Mouse (Mus musculus): ENCODE measurements around the gene Frmd6. TPM values are rescaled to one million over a fixed set of nuclear protein-coding genes. Genes with fewer than 3 reads are reported as not detected.

Gene Frmd6
- total RNA-seq, 1 experiment from 2014 or later = 22.0 TPM

DNA sequence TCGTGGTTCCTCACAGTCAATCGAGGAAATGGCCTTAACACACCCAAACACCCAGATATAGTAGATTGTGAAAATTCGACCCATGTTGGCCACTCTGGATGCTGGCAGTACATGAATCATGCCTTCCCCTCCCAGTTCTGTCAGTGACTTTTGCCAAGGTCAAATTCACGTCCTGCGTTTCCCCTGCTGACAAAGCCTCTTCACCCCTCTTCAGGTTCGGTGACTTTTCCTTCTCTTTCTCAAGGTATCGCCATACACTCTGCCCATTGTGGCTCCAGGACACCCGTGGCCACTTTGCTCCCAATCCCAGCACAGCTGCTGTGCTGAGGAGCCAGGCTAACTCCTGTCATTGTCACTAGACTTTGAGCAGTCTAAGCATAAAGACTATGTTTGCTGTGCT is 24.0 kb upstream of the Frmd6 start:
- ATAC-seq (replicated peaks in 1 of 2; ENCODE audit: insufficient read depth in 1 of 2, low FRiP score in 2 of 2, low TSS enrichment in 1 of 2, low read depth in 1 of 2, poor library complexity in 2 of 2, severe bottlenecking in 2 of 2) = no peak

DNA sequence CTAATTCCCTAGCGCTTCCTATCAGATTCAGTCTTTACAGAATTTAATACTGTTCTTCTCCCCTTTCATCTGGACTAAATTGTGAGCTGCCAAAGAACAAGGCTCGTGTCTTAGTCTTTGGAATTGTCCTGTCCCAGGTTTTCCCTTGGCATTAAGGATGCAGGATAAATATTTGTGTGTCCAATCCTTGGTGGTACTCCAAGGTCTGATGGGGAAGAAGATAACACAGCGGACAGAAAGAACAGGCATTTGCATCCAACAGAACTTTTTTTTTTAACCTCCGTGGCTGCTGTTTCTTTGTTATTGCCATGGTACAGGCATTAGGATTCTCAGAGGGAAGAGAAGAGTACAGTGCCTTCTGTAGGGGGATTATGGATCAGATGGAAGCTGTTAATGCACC is 21.8 kb upstream of the Frmd6 start:
- no peak for ATAC-seq (replicated peaks in 1 of 2; ENCODE audit: insufficient read depth in 1 of 2, low FRiP score in 2 of 2, low TSS enrichment in 1 of 2, low read depth in 1 of 2, poor library complexity in 2 of 2, severe bottlenecking in 2 of 2)

DNA sequence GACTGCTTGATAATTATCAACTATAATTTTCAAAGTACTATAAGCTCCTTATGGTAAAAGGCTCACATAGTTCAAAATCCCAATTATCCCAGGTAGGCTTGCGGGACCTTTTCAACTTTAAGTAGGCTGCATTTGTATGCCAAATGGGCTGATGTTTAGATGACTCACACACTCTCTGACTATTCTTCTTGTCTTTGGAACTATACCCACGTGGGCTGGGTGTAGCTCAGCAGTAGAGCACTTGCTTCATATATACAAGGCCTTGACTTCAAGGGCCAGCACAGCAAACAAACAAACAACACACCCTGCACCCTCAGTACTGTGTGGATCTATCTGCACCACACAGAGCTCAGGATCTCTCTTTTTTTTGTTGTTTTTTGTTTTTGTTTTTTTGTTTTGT is 20.3 kb upstream of the Frmd6 start:
- no peak for ATAC-seq (replicated peaks in 1 of 2; ENCODE audit: insufficient read depth in 1 of 2, low FRiP score in 2 of 2, low TSS enrichment in 1 of 2, low read depth in 1 of 2, poor library complexity in 2 of 2, severe bottlenecking in 2 of 2)

DNA sequence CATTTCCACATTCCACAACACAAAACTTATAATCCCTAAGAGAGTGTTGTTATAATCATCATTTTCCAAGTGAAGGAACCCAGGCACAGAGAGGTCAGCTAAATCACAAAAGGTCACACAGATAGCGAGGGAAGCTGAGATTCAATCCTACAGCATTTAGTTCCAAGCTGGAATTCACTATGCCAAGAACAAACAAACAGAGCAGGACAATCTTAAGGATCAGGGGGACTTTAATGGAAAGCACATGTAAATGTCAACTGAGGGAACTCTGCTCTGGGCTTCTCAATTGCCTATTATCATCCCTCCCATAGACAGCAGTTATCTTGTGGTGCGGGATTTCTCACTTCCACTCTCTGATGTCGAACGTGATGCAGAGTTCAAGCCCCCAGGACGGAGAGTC is 17.8 kb upstream of the Frmd6 start:
- no peak for ATAC-seq (replicated peaks in 1 of 2; ENCODE audit: insufficient read depth in 1 of 2, low FRiP score in 2 of 2, low TSS enrichment in 1 of 2, low read depth in 1 of 2, poor library complexity in 2 of 2, severe bottlenecking in 2 of 2)

DNA sequence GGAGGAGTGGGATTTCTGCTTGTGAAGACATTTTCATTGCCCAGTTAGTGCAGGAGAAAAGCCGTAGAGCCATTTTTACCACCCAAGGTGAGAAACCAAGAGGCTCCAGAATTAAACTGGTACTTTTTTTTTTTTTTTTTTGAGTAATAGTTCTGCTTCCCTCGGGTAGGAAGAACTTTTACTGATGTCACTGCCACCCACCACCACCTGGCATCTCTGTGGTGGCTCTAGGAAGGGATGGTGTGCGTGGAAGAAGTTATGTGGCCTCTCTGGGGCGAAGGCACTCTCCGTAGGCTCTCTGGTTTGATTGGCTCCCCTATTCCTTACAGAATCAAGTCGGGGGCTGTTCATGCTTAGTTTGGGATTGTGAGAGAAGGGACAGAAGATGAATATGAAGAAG is 17.3 kb upstream of the Frmd6 start:
- no peak for ATAC-seq (replicated peaks in 1 of 2; ENCODE audit: insufficient read depth in 1 of 2, low FRiP score in 2 of 2, low TSS enrichment in 1 of 2, low read depth in 1 of 2, poor library complexity in 2 of 2, severe bottlenecking in 2 of 2)

DNA sequence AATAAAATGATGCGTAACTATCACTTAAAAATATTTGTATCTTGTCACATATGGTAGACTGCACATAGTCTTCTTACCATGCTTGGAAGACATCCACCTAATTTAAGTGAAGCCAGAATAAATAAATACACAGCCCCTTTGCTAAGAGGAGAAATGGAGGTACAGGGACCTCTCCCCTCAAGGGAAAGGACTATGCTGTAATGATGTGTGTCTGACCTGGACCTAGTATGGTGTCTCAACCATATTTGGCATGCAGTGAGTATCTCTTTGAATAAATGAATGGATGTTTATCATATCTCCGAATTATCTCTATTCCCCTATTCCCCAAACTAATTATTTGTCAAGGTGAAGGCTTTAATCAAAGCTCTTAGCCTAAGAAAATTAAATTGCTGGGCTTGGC is 15.4 kb upstream of the Frmd6 start:
- ATAC-seq (replicated peaks in 1 of 2; ENCODE audit: insufficient read depth in 1 of 2, low FRiP score in 2 of 2, low TSS enrichment in 1 of 2, low read depth in 1 of 2, poor library complexity in 2 of 2, severe bottlenecking in 2 of 2) = no peak

DNA sequence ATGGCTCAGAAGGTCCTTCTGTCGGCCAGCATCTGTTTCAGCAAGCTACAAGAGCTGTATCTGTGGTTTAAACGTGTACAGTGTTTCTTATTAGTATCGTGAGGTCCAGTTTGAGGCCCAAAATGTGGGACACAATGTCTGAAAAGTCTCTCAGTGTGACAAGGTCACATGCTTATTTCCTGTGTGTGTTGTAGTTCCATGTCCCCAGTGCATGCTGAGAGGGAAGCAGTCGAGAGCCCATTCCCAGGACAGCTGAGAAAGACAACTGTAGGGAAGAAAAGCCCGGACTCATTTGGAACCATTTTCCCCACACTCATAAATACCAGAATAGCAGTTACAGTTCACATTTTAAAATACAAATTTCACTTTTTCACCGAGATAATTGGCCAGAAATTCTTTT is 13.5 kb upstream of the Frmd6 start:
- no peak for ATAC-seq (replicated peaks in 1 of 2; ENCODE audit: insufficient read depth in 1 of 2, low FRiP score in 2 of 2, low TSS enrichment in 1 of 2, low read depth in 1 of 2, poor library complexity in 2 of 2, severe bottlenecking in 2 of 2)

DNA sequence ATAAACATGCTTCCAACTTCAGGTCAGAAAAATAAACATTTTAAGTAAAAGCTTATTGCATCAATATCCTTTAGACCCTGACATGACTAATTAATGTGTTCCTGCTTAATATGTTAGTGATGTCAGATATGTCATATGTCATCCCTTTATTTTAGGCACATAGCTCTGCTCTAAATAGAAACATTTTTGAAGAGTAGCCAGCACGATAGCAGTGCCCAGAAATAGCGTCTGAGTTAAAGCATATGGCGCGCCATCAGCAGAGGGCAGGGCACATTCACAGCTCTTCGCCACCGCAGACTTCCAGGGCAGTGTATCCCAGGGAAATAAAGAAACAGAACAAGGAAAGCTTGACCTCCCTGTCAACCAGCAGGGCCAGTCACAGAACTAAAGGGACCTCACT is 13.1 kb upstream of the Frmd6 start:
- no peak for ATAC-seq (replicated peaks in 1 of 2; ENCODE audit: insufficient read depth in 1 of 2, low FRiP score in 2 of 2, low TSS enrichment in 1 of 2, low read depth in 1 of 2, poor library complexity in 2 of 2, severe bottlenecking in 2 of 2)

DNA sequence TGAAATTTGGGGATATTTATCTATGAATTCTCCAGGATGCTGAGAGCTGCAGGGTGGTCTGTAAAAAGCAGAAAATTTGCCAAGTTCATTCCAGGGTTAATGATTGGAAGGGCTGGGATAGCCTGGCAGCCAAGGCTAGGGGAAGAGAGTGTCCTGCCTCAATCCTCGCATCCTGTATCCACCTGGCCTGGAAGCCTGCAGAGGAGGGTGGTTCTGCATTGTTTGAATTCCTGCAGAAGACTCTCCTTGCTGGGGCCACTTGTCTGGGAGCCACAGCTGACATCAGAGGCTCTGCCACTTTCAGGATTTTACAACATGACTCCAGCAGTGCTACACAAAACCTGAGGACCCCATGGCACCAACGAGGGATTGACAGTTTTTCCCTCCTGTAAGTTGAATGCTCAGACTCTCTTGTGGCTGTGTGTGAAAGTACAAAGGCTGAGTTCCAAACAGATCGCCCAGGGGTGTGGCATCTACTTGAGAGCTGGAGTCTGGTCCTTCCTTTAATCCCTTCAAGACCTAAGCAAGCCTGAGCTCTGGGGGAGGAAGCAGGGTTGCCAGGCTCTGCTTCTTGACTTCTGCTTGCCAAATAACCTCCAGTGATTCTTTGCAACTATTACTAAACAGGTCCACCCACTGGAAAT is 12.4 kb upstream of the Frmd6 start:
- ATAC-seq (replicated peaks in 1 of 2; ENCODE audit: insufficient read depth in 1 of 2, low FRiP score in 2 of 2, low TSS enrichment in 1 of 2, low read depth in 1 of 2, poor library complexity in 2 of 2, severe bottlenecking in 2 of 2) = no peak

DNA sequence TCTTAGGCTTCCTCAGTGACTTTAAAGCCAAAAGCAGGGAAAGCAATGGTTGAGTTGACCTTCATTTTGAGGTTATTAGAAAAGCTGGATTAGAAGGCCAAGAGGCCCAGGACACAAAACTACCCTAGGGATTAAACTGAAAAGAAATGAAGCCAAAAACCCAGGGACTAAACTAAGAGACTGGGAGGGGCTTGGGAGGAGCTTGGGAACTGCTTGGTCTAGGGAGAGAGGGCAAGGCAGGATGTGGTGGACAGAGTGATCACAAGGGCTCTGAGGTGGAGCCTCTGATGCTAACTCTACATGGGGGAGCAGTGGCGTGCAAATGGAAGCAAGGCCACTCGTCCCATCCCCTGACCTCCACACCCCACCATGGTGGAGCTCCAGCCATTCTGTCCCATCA is 8.6 kb upstream of the Frmd6 start:
- no peak for ATAC-seq (replicated peaks in 1 of 2; ENCODE audit: insufficient read depth in 1 of 2, low FRiP score in 2 of 2, low TSS enrichment in 1 of 2, low read depth in 1 of 2, poor library complexity in 2 of 2, severe bottlenecking in 2 of 2)

DNA sequence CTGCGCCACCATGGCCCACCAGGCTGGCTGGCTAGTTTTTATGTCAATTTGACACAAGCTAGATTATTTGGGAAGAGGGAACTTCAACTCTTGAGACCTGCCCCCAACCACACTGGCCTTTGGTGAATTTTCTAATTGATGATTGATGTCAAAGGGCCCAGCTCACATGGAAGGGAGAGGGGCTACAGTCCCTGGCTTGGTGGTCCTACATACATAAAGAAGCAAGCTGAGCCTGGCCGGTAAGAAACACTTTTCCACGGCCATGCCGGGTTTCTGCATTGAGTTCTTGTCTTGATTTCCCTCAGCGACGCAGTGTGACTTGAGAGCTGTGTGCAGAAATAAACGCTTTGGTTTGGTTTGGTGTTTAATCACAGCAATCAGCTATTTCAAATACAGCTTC is 1.3 kb upstream of the Frmd6 start:
- no peak for ATAC-seq (replicated peaks in 1 of 2; ENCODE audit: insufficient read depth in 1 of 2, low FRiP score in 2 of 2, low TSS enrichment in 1 of 2, low read depth in 1 of 2, poor library complexity in 2 of 2, severe bottlenecking in 2 of 2)

DNA sequence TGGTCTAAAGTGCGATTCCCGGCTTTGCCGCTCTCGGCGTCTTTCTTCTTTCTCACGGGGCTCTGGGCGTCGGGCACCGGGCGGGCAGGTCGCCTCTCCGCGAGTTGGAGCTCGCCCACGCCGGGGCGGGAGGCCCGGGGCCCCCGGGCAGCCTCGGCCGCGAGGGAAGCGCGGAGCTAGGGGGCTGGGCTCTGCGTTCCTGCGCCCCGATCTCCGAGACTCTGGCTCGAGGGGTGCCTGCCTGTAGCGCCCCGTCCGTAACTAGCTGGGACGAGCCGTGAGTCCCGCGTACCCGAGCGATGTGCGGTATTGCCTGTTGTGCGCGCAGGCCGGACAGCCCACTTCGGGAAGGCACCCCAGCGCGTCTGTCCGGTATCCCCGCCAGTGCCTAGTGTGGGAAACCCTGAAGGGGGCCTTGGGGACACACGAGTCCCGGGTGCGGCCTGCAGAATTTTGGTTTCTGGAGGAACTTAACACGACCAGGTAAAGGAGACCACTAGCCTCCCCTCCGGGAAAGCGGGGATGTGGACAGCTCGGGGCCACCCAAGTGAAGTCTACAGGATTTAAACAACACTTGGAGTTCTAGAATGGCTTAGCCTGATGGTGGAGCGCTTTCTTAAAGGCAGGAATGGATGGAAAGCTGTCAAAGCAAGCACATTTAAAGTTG is 470 bp downstream of the Frmd6 start:
- ATAC-seq (replicated peaks in 1 of 2; ENCODE audit: insufficient read depth in 1 of 2, low FRiP score in 2 of 2, low TSS enrichment in 1 of 2, low read depth in 1 of 2, poor library complexity in 2 of 2, severe bottlenecking in 2 of 2) = peak; percentile 26 to 38

DNA sequence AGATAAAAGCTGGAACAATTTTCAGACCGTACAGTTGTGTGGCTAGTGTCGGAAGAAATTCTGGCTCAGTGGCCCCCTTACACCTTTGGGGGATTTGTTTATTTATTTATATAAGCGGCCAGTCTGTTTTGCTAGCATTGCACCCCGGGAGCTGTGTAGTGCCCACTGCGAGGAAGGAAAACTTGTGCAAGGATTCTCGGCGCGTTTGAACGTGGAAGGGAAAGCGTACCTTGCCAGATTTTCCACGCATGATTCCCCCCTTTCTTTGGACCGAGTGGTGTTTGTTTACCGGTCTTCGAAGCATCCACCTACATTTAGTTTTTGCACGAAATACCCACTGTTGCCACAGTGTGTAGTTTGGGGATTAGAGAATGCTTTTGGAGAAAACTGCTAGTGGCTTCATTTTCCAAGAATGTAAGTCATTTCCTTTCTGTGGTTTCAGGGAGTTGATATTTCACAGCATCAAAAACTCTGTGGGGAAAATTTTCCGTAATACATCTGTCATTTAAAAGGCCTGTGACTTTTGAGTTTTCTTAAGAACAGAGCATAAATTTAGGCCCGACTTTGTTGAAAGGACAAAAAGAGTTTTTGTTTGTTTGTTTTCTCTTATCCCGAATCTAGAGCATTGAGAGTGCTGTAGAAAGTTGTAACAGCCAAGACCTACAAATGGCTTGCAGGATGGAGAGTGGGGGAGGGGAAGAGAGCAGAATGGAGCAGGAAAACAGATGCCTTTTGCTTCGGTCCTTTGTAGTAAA is 1.2 kb downstream of the Frmd6 start:
- no peak for ATAC-seq (replicated peaks in 1 of 2; ENCODE audit: insufficient read depth in 1 of 2, low FRiP score in 2 of 2, low TSS enrichment in 1 of 2, low read depth in 1 of 2, poor library complexity in 2 of 2, severe bottlenecking in 2 of 2)

DNA sequence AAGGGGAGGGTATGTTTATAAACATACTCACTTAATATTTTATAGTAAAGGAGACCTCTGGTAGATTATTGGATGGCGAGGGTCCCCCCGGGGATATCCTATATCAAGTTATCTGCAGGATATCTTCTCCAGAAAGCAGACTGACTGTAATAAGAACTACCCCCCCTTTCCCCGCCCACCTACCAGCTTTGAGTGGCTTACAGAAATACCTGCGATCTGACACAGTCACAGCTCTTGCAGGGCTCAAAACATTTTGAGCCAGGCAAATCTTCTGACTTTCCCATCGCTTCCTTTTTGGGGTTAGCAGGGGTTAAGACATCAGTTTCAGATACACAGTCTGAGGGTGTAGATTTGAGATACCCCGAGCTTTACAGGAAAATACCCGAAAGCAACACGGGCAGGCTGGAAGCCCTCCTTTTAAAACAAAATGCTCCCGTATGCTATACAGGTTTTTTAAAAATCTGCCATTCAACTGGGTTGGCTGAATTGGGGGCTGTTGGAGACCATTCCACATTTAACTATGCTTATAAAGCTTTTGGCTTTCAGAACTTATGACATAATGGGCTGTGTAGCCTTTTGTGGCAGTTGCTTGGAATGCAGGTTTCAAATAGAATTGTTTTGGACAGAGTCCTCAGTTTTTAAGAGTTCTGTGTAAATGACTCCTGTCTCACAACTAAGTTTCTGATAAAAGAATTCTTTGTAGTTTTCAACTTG is 2.0 kb downstream of the Frmd6 start:
- no peak for ATAC-seq (replicated peaks in 1 of 2; ENCODE audit: insufficient read depth in 1 of 2, low FRiP score in 2 of 2, low TSS enrichment in 1 of 2, low read depth in 1 of 2, poor library complexity in 2 of 2, severe bottlenecking in 2 of 2)

DNA sequence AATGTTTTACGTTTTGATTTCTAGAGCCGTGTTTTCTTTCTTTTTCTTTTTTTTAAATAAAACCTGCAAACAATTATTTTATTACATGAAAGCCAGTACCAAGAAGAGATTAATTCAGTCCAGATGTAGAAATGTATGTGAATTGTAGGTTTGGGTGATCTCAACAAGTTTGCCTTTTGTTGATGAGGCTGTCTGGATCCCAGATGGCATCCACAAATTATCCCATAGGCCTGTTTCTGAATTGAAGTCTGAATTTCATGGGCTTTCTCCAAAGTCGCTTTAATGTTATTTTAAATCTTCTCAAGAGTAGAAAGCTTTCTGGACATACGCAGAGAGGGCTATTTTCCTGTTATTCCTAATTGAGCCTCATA is 2.6 kb downstream of the Frmd6 start:
- ATAC-seq (replicated peaks in 1 of 2; ENCODE audit: insufficient read depth in 1 of 2, low FRiP score in 2 of 2, low TSS enrichment in 1 of 2, low read depth in 1 of 2, poor library complexity in 2 of 2, severe bottlenecking in 2 of 2) = no peak

DNA sequence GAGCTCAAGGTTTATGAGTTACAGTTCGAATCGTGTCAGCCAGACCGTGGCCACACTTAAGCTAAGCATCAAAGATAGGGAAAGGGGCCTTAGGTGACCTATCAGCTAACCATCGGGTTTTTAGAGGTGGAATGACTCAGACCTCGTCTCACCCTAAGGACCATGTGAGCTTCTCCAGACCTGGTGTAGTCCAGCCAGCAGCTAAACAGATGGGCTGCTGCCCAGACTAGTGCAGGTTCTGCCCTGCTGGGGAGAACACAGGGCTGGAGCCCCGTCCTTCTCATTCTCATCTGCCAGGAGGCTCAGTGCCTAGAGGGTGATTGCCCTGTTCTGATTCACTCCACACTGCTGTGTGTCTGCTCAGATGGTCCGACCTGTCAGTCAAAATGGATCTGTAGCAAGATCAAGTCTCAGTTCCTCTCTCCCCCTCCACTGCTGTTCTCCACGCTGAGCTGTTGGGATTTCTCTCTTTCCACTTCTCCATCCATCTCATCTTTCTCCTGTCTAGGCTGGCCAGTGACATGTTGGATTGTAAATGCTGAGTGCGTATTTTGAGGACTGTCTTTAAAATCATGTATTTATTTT is 5.8 kb downstream of the Frmd6 start:
- no peak for ATAC-seq (replicated peaks in 1 of 2; ENCODE audit: insufficient read depth in 1 of 2, low FRiP score in 2 of 2, low TSS enrichment in 1 of 2, low read depth in 1 of 2, poor library complexity in 2 of 2, severe bottlenecking in 2 of 2)

DNA sequence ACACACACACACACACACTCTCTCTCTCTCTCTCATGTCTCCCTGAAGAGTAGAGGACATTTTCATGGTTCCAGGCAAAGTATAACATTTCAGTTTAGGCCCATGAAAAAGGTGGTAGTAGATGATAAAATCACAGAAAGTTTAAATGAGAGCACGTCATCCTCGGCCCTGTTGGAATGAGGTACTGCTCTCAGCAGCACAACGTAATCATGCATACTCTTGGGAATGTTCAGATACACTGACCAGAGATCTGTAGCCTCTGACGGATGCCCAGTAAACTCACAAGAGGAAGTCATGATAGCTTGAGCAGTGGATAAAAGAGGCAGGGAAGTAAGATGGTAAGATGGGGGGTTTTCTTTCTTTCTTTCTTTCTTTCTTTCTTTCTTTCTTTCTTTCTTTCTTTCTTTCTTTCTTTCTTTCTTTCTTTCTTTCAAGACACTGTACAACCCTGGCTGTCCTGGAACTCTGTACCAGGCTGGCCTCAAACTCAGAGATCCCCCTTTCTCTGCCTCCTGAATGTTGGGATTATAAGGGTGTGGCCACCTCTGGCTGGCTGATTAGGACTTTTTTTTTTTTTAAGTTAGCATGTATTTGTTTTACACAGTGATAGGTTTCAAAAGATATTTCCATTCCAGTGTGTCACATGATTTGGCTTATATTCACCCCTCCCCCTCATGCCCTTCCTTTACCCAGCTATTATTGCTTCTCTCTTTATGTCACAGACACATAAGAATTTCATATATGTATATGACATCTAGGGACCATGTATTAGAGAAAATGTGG is 7.1 kb downstream of the Frmd6 start:
- no peak for ATAC-seq (replicated peaks in 1 of 2; ENCODE audit: insufficient read depth in 1 of 2, low FRiP score in 2 of 2, low TSS enrichment in 1 of 2, low read depth in 1 of 2, poor library complexity in 2 of 2, severe bottlenecking in 2 of 2)
